Mouse (Mus musculus) lung, postnatal 4 days (tissue): ENCODE data around the gene Sapcd1.
"Not testable (repeated sequence)": the region's sequence is repeated elsewhere in the genome, so short reads cannot be mapped to it uniquely, and the experiment has no call there.

Experiments used
- DNase-seq, 2 experiments: peaks; one replicate each; pipeline ENCODE4 v3.0.0; 2021

Sapcd1 gene

GRCm38 (mm10) chr17:35052271-35052798 lies 24.5 kb upstream of the Sapcd1 start:
- peak in 1 of 2 experiments; percentile 17 for DNase-seq

GRCm38 (mm10) chr17:35051156-35052086 lies 23.6 kb upstream of the Sapcd1 start:
- peak; percentile 84 to 90 for DNase-seq

GRCm38 (mm10) chr17:35050126-35050750 lies 22.4 kb upstream of the Sapcd1 start:
- DNase-seq, result peak; percentile 89

GRCm38 (mm10) chr17:35049561-35050016 lies 21.8 kb upstream of the Sapcd1 start, which contains the start of gene Clic1:
Gene Clic1, plus strand, starts transcription at chr17:35049966.
- peak; percentile 82 to 85 for DNase-seq

GRCm38 (mm10) chr17:35048932-35049440 lies 21.2 kb upstream of the Sapcd1 start:
- DNase-seq, result no peak

- no peak for DNase-seq
Measured at GRCm38 (mm10) chr17:35048149-35048931, 20.5 kb upstream of the Sapcd1 start.

- no peak for DNase-seq
Measured at GRCm38 (mm10) chr17:35047688-35048087, 19.9 kb upstream of the Sapcd1 start.

GRCm38 (mm10) chr17:35046681-35047455 lies 19.1 kb upstream of the Sapcd1 start, which contains the start of gene Msh5:
Gene Msh5, minus strand, starts transcription at chr17:35046745.
- DNase-seq, result peak; percentile 99

- no peak for DNase-seq
Measured at GRCm38 (mm10) chr17:35045807-35046680, 18.2 kb upstream of the Sapcd1 start.

- DNase-seq, result no peak
Measured at GRCm38 (mm10) chr17:35044904-35045806, 17.3 kb upstream of the Sapcd1 start.

- DNase-seq, result no peak
Measured at GRCm38 (mm10) chr17:35043794-35044193, 16.0 kb upstream of the Sapcd1 start.

- no peak for DNase-seq
Measured at GRCm38 (mm10) chr17:35039121-35039873, 11.5 kb upstream of the Sapcd1 start.

GRCm38 (mm10) chr17:35034896-35035295 lies 7.1 kb upstream of the Sapcd1 start:
- DNase-seq, result no peak

- DNase-seq, result not testable (repeated sequence)
Measured at GRCm38 (mm10) chr17:35033703-35034102, 5.9 kb upstream of the Sapcd1 start.

GRCm38 (mm10) chr17:35032323-35032870 lies 4.6 kb upstream of the Sapcd1 start:
- DNase-seq, result peak in 1 of 2 experiments; percentile 19

GRCm38 (mm10) chr17:35031880-35032279 lies 4.1 kb upstream of the Sapcd1 start:
- peak in 1 of 2 experiments; percentile 18 for DNase-seq

GRCm38 (mm10) chr17:35031272-35031671 lies 3.5 kb upstream of the Sapcd1 start:
- no peak for DNase-seq
